ENCODE assay signal across 28 mouse cellular contexts in genomic region chr4:100058631-100059030, GRCm38 (mm10). TPM values are rescaled to one million over a fixed set of nuclear protein-coding genes. Genes with fewer than 3 reads are reported as not detected.
DNase-seq lines count a peak whose midpoint lies in the region; ATAC-seq and TF ChIP-seq lines count a peak whose summit lies in the region.
"Had no signal": no experiment of that assay in that cellular context is flagged by ENCODE, and none has a peak within 500 bp of the region (broad histone marks: within the 10 kb centered on the region; RNA-seq: fewer than 3 reads in every experiment).

No protein-coding gene starts in this region.

- no peaks in the 10 kb centered on the region for H3K9me3 ChIP-seq in heart, embryonic 10.5 days
- H3K9me3 ChIP-seq in heart, embryonic 11.5 days (replicated peaks; ENCODE audit: control insufficient read depth, low read length): no peaks in the 10 kb centered on the region
- no peaks in the 10 kb centered on the region for H3K9me3 ChIP-seq in liver, embryonic 11.5 days (ENCODE audit: control insufficient read depth, low read length)
- H3K9me3 ChIP-seq in embryonic facial prominence, embryonic 10.5 days: no peaks in the 10 kb centered on the region
- H3K9me3 ChIP-seq: embryonic facial prominence, embryonic 13.5 days; embryonic facial prominence, embryonic 15.5 days; forebrain, embryonic 10.5 days; forebrain, embryonic 12.5 days; G1E had no signal

- 0 out of 2 replicates have a peak, but pooled peaks cover 10% of the 10 kb centered on the region for H3K4me1 ChIP-seq in heart, embryonic 10.5 days
- no peaks in the 10 kb centered on the region for H3K4me1 ChIP-seq in heart, embryonic 11.5 days (ENCODE audit: control insufficient read depth, insufficient read depth, low read length)
- no peaks in the 10 kb centered on the region for H3K4me1 ChIP-seq in liver, embryonic 11.5 days (replicated peaks; ENCODE audit: control insufficient read depth, insufficient read depth, low read length)
- peaks cover 29% of the 10 kb centered on the region for H3K4me1 ChIP-seq in embryonic facial prominence, embryonic 10.5 days
- H3K4me1 ChIP-seq: forebrain, embryonic 12.5 days had no signal

- intact Hi-C loops in gastrocnemius, adult 2 months (cut with DNase I): no loop called here

- H3K27ac ChIP-seq in gastrocnemius, adult 2 months: peak overlapping the region; percentile 50
- H3K27ac ChIP-seq in heart, embryonic 10.5 days: no peak overlapping the region
- no peak overlapping the region for H3K27ac ChIP-seq in heart, embryonic 11.5 days (ENCODE audit: low read depth, low read length)
- no peak overlapping the region for H3K27ac ChIP-seq in liver, embryonic 11.5 days (ENCODE audit: low read depth, low read length)
- H3K27ac ChIP-seq in embryonic facial prominence, embryonic 10.5 days (replicated peaks): no peak overlapping the region
- H3K27ac ChIP-seq: embryonic facial prominence, embryonic 13.5 days; embryonic facial prominence, embryonic 15.5 days; forebrain, embryonic 10.5 days; forebrain, embryonic 12.5 days had no signal

- no peak overlapping the region for H3K4me2 ChIP-seq in heart, embryonic 11.5 days
- H3K4me2 ChIP-seq in liver, embryonic 11.5 days: no peak overlapping the region
- H3K4me2 ChIP-seq: embryonic facial prominence, embryonic 13.5 days; embryonic facial prominence, embryonic 15.5 days; forebrain, embryonic 12.5 days had no signal

- peaks cover 18% of the 10 kb centered on the region; the same call in 1 of the 2 replicates for H3K27me3 ChIP-seq in heart, embryonic 10.5 days (ENCODE audit: insufficient read depth, poor library complexity, severe bottlenecking)
- H3K27me3 ChIP-seq in heart, embryonic 11.5 days (ENCODE audit: control insufficient read depth, insufficient read depth, low read length): no peaks in the 10 kb centered on the region
- no peaks in the 10 kb centered on the region for H3K27me3 ChIP-seq in liver, embryonic 11.5 days (replicated peaks; ENCODE audit: control insufficient read depth, insufficient read depth, low read length)
- H3K27me3 ChIP-seq in embryonic facial prominence, embryonic 10.5 days (replicated peaks; ENCODE audit: low read depth, poor library complexity, severe bottlenecking): peaks cover 7% of the 10 kb centered on the region
- H3K27me3 ChIP-seq: CH12.LX; embryonic facial prominence, embryonic 13.5 days; embryonic facial prominence, embryonic 15.5 days; forebrain, embryonic 12.5 days; Patski had no signal

- no peak for DNase-seq in gastrocnemius, adult 2 months
- DNase-seq in gastrocnemius, postnatal 10 days: no peak
- DNase-seq in heart, embryonic 10.5 days (ENCODE audit: low spot score): peak; percentile 38
- peak; percentile 15 for DNase-seq in liver, embryonic 11.5 days (ENCODE audit: low spot score)
- DNase-seq in liver: no peak
- DNase-seq in embryonic facial prominence, embryonic 10.5 days (ENCODE audit: low spot score): peak; percentile 5
- DNase-seq in spleen, postnatal 36 days (ENCODE audit: low spot score in 2 of 2): no peak
- DNase-seq: adrenal gland, adult 8-10 months; adrenal gland, postnatal 14 days; adrenal gland, postnatal 36 days; B cell, adult 2 months; cerebellum, adult 11-12 months; cerebellum, adult 2 months; cerebellum, adult 9-10 months; cerebellum, postnatal 10 days; cerebellum, postnatal 25 days had no signal

- no peak overlapping the region for H3K9ac ChIP-seq in heart, embryonic 11.5 days (ENCODE audit: low read depth, low read length)
- H3K9ac ChIP-seq in liver, embryonic 11.5 days (ENCODE audit: low read depth, low read length): no peak overlapping the region
- H3K9ac ChIP-seq: embryonic facial prominence, embryonic 13.5 days; embryonic facial prominence, embryonic 15.5 days; forebrain, embryonic 12.5 days had no signal

- 89% methylated on average over 5 of the region's 5 CpGs for WGBS in heart, embryonic 10.5 days
- WGBS in heart, embryonic 11.5 days (ENCODE audit: insufficient replicate concordance): 91% methylated on average over 5 of the region's 5 CpGs
- 89% methylated on average over 5 of the region's 5 CpGs for WGBS in liver, embryonic 11.5 days
- WGBS in embryonic facial prominence, embryonic 10.5 days: 96% methylated on average over 5 of the region's 5 CpGs

- no peaks in the 10 kb centered on the region for H3K36me3 ChIP-seq in heart, embryonic 10.5 days
- H3K36me3 ChIP-seq in heart, embryonic 11.5 days (ENCODE audit: control insufficient read depth, insufficient read depth, low read length): no peaks in the 10 kb centered on the region
- H3K36me3 ChIP-seq in liver, embryonic 11.5 days (ENCODE audit: control insufficient read depth, insufficient read depth, low read length): no peaks in the 10 kb centered on the region
- no peaks in the 10 kb centered on the region for H3K36me3 ChIP-seq in embryonic facial prominence, embryonic 10.5 days (replicated peaks)
- H3K36me3 ChIP-seq: embryonic facial prominence, embryonic 13.5 days; embryonic facial prominence, embryonic 15.5 days; forebrain, embryonic 10.5 days; forebrain, embryonic 12.5 days; G1E had no signal

- no peak overlapping the region for H3K4me3 ChIP-seq in gastrocnemius, adult 2 months
- H3K4me3 ChIP-seq in heart, embryonic 10.5 days: no peak overlapping the region
- H3K4me3 ChIP-seq in heart, embryonic 11.5 days (ENCODE audit: low read depth, low read length): no peak overlapping the region
- no peak overlapping the region for H3K4me3 ChIP-seq in liver, embryonic 11.5 days (ENCODE audit: low read depth, low read length)
- no peak overlapping the region for H3K4me3 ChIP-seq in embryonic facial prominence, embryonic 10.5 days
- H3K4me3 ChIP-seq: embryonic facial prominence, embryonic 13.5 days; embryonic facial prominence, embryonic 15.5 days; erythroblast, embryonic 14.5 days; forebrain, embryonic 10.5 days; forebrain, embryonic 12.5 days had no signal

- TF ChIP-seq CTCF in gastrocnemius, adult 2 months (IDR thresholded peaks at IDR 0.05): no peak

- ATAC-seq in heart, embryonic 11.5 days (replicated peaks; ENCODE audit: insufficient number of reproducible peaks, low FRiP score, low TSS enrichment): no peak
- ATAC-seq in liver, embryonic 11.5 days (replicated peaks; ENCODE audit: low FRiP score): no peak
- ATAC-seq: activated CD4-positive, CD25-positive, alpha-beta regulatory T cell, adult 4 months; CD4-positive, CD25-positive, alpha-beta regulatory T cell, adult 4 months; forebrain, embryonic 14.5 days; Patski had no signal

RNA-seq across cellular contexts. Expression of gene Ror1, which starts 37.0 kb away (rescaled TPM):
- 1 to 10 TPM in 1 of 2 experiments, under 1 TPM in 1; 0.79 to 1.5 TPM for total RNA-seq in gastrocnemius, adult 2 months (2021)
- total RNA-seq in gastrocnemius, postnatal 10 days (2021): 1 to 10 TPM; 5.4 to 6.3 TPM
- polyA plus RNA-seq in heart, embryonic 10.5 days (2016; fragmentation: Nextera tagmentation; extraction: Ambion mirVana): 8.2 and 9.3 TPM in 2 replicates
- 7.3 and 9.7 TPM in 2 replicates for polyA plus RNA-seq in heart, embryonic 11.5 days (2014; fragmentation: Nextera tagmentation; extraction: Ambion mirVana)
- 3.9 and 4.1 TPM in 2 replicates for polyA plus RNA-seq in liver, embryonic 11.5 days (2014; fragmentation: Nextera tagmentation; extraction: Ambion mirVana)
- polyA plus RNA-seq in embryonic facial prominence, embryonic 10.5 days (2016; fragmentation: Nextera tagmentation; extraction: Ambion mirVana): 11.4 and 12.0 TPM in 2 replicates
- total RNA-seq: CH12.LX had no signal
- polyA plus RNA-seq: activated CD4-positive, CD25-positive, alpha-beta regulatory T cell, adult 4 months; CD4-positive, CD25-positive, alpha-beta regulatory T cell, adult 4 months; erythroblast, embryonic 14.5 days; G1E had no signal

Comparison
In these comparisons a context has a peak if more than half of its experiments do, and no peak if none do; other contexts are left out.
1. DNase-seq: peak in heart, embryonic 10.5 days (single experiment), liver, embryonic 11.5 days (single experiment) and embryonic facial prominence, embryonic 10.5 days (single experiment); none in gastrocnemius, adult 2 months (single experiment), gastrocnemius, postnatal 10 days (single experiment), liver (single experiment) and spleen, postnatal 36 days (0 of 2).